Mouse (Mus musculus): ENCODE results near the gene M6pr.

GRCm38 (mm10) chr6:122318726-122319125 lies 10.2 kb downstream of the M6pr start:
- TF ChIP-seq MAFK (IDR thresholded peaks at IDR 0.05; ENCODE audit: insufficient read depth, low read depth, low read length), result no peak
- TF ChIP-seq HCFC1 (IDR thresholded peaks at IDR 0.05; ENCODE audit: borderline replicate concordance, insufficient read depth, low read length), result no peak
- TF ChIP-seq ZC3H11A (IDR thresholded peaks at IDR 0.05; ENCODE audit: borderline replicate concordance, low read depth, low read length), result no peak
- no peak for TF ChIP-seq ZNF384 (IDR thresholded peaks at IDR 0.05; ENCODE audit: low read depth, low read length)
- TF ChIP-seq CHD2 (IDR thresholded peaks at IDR 0.05; ENCODE audit: low read depth, low read length), result no peak

Data from ES-E14 (cell line).